Mouse (Mus musculus) left cerebral cortex, postnatal 10 days (tissue): ENCODE data around the gene Lrrc75b. TPM values are rescaled to one million over a fixed set of nuclear protein-coding genes. Genes with fewer than 3 reads are reported as not detected.
"Not testable (repeated sequence)": the region's sequence is repeated elsewhere in the genome, so short reads cannot be mapped to it uniquely, and the experiment has no call there.

Experiments
- DNase-seq, 2 experiments: peaks; one replicate each; pipeline ENCODE4 v3.0.0; 2021 to 2022; ENCODE audit warnings: low spot score in 2 of 2, mixed read lengths in 1 of 2; ENCODE audit errors: extremely low spot score in 1 of 2
- intact Hi-C: fragments of 180-260 bp; cut with DNase I; formaldehyde crosslinking; loops from one replicate; pipeline ENCODE4 v1.15.1; 2025
- total RNA-seq, 2 experiments: library from RNA; stranded (reverse); gene quantifications; 2 replicates each; pipeline ENCODE4 v1.2.3; 2021

Lrrc75b gene
- total RNA-seq, 2 experiments from 2014 or later = 21.3 to 27.5 TPM

DNA sequence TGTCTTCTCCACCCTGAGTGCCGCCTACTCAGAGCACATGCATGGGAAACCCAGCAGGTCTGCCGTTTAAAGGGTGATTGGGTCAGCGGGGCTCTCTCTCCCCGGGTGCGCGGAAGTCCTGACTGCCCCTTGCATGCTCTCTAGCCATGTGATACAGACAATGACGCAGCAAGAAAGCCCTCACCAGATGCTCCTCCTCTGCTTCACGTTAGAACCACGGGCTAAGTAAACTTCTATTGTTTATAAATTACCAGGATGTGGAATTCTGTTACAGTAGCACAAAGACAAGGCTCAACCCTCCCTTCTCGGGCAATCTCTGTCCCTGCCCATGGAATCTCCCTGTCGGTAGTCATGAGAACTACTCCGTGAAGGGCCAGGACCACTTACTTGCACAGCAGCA, 9.0 kb downstream of the Lrrc75b start:
- DNase-seq = no peak
- intact Hi-C loops = no loop called here

DNA sequence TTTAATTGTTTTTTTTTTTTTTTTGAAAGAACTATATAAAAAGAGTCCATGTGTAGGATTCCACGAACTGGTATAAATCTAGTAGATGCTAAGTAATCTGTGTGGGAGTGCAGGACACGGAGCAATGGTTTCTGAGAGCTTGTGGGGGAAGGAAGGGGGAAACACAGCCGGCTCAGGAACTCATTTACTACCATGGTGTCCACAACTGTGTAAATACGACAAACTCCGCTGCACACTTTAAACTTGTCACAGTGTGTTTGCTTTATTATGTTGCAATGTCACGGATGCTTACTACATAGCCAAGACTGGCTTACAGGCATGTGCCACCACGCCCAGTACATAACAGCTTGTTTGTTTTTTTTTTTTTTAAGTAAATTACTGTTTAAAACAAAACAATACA, 10.2 kb downstream of the Lrrc75b start:
- no peak for DNase-seq
- intact Hi-C loops = no loop called here

DNA sequence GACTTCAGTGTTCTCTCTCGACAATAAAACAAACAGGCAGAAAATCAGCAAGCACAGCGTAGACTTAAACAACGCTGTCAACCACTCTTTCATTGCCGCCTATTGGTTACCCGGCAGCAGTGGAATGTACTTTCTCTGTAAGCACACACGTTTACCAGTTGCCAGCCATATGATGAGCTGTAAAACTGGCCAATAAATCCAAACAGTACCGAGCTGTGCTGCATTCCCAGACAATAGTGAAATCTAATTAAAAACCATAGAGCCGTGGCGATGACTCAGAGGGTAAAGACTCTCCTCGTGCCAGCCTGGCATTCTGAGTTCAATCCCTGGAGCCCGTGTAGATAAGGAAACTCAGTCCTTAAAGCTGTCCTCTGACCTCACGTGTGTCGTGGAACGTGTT, 11.6 kb downstream of the Lrrc75b start:
- no peak for DNase-seq
- intact Hi-C loops = no loop called here

DNA sequence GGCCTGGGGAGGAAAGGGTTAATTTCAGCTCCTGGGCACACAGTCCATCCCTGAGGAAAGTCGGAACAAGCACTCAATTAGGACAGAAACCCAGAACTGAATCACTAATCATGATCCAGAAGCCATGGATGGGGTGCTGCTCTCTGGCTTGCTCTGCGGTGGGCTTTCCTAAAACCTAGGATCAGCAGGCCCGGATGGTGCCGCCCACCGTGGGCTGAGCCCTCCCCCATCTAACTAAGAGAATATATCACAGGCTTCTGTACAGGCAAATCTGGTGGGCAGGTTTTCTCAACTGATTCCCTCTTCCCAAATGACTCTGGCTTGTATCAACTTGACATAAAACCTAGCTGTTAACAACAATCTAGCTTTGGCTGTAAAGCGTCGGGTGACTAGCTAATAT, 12.2 kb downstream of the Lrrc75b start:
- intact Hi-C loops = no loop called here
- DNase-seq = no peak

DNA sequence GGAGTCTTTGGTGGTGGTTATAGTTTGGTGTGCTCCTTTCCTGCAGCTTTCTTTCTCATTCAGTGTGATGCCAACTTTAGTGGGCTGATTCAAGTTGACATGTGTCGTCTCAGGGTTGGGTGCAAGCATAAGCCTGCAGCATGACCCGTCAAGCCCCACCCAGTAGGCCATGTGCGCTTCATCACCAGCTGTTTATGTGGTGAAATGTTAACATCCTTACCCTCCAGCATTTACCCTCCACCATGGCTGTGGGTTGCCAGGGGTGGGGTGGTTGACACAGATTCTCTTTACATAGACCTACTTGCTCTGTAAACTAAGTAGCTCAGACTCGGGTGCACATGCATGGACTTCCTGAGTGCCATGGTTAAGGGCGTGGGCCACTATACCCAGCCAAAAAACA, 24.0 kb downstream of the Lrrc75b start:
- intact Hi-C loops = no loop called here
- no peak for DNase-seq

DNA sequence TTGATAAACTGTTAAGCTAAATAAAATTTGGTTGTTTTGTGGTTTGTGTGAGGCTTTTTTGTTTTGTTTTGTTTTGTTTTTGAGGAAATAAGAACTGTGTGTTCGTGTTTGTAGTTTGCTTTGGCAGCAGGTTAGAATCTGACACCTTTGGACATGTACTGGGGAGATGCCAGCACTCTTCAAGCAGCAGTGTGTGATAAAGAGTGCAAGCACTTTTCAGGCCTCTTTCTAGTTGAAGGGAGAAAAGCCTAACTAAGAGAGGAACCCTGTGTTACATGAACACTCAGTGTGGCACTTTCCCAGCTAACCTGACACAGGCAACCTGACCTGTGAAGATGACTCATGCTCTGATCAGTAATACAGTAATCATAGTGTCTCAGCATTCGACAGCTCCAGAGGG, 24.7 kb downstream of the Lrrc75b start:
- DNase-seq = no peak
- intact Hi-C loops = no loop called here

DNA sequence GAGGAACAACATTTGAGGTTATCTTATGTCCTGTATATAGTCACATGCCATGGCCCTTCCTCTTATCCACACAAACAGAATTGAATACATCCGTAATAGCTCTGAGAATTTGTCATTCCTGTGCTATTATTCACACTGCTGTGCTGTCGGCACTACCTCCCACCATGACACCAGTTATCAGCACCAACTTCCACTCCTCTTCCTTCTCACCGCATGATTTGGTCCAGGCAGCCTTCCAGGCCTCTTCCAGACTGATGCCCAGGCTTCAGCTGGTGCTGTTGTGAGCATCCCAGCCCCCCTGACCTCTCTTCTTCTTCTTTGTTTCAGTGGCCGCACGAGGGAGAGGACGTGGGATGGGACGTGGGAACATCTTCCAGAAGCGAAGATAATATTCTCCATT, 25.2 kb downstream of the Lrrc75b start:
- intact Hi-C loops = no loop called here

DNA sequence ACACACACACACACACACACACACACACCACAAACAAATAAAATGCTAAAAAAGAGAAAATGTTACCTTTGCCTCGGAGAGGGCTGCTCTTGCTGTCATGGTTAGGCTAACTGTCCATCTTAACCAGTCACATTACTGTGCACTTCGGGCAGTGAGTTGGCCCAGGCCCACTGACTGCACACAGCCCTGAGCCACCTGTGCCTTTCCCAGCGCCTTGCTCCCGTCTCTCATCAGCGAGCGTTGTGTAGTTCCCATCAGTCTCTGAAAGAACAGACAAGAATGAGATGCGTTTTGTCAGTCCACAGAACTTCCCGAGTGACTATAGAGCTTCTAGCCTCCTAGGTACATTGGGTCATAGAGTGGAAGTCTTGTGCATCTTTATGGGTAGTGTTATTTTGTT, 25.9 kb downstream of the Lrrc75b start:
- intact Hi-C loops = no loop called here
- no peak for DNase-seq

More for the DNA sequence above, 25.2 kb downstream of the Lrrc75b start:
- DNase-seq = no peak

DNA sequence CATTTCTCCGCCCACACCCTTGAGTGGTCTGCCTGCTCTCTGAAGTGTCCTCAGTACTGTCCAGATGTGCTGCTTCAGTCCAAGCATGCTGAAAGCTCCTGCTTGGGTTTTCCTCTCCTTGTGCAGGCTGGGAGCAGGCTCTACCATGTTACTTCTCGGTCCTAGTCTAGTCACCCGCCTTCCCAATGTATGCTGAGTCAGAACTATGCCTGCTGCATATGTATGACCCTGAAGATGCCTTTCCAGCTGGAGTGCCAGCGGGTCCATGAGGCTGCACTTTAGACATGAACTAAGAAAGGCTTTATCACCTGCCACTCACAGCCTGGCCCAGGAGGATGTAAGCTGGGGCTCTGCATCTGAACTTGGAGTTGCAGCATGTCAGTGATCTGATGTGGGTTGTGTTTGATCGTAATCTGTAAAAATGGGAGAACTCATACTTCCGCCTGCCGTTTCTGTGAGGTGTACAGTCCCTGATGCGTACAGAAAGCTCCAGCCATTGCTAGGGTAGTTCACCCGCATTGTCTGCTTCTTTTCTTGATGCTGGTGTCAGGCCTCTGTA, 28.5 kb downstream of the Lrrc75b start:
- intact Hi-C loops = no loop called here
- DNase-seq = no peak

DNA sequence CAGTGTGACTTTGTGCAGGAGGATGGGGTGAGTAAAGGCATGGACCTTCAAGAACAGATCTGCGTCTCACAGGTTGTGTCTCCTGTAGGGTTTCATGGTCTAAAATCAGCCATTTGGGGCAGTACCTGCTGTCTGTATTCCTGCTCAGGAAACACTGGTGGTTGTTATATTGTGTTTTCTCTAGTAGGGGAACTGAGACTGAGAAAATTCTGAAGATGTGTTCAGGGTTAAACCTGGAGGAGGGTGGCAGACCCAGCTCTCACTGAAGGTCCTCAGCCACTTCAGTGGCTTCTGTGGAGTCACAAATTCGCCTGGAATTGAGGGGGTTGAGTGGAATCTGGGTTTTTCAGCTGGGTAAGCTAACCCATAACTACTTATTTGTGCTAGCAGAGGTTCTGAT, 29.8 kb downstream of the Lrrc75b start:
- intact Hi-C loops = no loop called here
- DNase-seq = no peak

DNA sequence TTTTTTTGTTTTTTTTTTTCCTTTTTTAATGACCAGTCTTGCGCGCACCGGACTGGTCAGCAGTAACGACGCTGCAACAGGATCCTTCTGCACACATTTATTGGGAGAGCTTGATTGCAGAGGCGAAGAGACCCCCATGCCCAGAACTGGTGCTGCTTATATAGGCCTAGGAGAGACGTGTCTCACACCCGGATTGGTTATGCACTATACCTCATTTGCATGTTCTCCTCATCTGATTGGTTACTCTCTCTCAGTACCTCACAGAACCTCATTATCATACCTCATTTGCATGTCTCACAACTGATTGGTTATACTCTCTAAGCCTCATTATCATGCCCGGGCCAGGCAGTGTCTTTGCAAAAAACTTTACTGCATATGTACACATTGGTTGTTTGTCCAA, 34.7 kb downstream of the Lrrc75b start:
- intact Hi-C loops, DNase-seq: not testable (repeated sequence)

DNA sequence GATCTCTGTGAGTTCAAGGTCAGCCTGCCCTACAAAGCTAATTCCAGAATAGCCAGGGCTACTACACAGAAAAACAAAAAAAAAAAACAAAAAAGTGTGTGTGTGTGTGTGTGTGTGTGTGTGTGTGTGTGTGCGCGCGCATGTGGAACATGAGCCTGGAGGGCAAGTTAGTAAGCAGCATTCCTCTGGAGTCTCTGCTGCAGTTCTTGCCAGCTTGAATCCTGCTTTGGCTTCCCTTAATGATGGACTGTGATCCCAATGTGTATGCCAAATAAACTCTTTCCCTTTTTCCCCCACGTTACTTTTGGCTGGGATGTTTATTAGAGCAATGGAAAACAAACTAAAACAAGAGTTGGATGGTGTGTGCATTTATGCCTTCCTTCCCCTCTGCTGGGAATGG, 38.5 kb downstream of the Lrrc75b start:
- intact Hi-C loops = no loop called here

DNA sequence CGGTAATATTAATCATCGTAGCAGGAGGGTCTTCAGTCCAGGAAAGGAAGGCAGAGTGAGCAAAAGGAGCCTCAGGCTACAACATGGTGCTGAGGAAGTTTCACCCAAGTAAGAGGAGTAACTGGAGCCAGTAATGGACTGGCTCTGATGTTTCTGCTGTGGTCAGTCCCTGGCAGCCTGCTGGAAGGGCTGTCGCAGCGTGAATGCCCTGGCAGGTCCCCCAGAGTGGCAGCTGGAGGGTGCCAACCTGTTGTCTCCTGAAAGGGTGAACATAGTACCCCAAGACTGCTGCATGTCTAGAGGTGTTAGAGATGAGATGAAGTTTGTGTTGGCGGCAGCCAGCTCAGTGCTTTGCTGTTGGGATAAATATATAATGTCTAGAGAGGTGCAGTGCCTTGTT, 39.5 kb downstream of the Lrrc75b start:
- intact Hi-C loops = no loop called here

More for the DNA sequence above, 38.5 kb downstream of the Lrrc75b start:
- DNase-seq = no peak

DNA sequence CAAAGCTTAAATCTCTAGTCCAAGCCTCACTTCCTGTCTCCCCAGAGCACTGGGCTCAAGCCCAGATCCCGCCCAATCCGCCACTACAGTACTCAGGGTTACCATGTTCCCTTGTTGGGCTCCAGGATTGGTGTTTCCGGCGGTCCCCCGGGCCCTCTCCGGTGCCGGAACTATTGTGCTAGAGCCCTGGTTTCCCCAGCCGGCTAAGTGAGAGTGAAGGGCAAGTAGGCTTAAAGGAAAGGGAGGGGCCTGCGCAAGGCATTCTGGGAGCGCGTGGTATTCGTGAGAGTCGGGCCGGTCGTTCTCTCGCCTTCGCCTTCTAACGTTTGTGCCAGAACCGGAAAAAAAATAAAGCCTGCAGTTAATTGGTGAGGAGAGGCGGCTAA, 42.4 kb downstream of the Lrrc75b start, which contains the start of gene Gucd1:
TSS of gene Gucd1 (minus strand) at position 215 of the 386 bp plus-strand sequence.
- intact Hi-C loops = no loop called here
- peak; percentile 97 to 98 for DNase-seq

More for the DNA sequence above, 39.5 kb downstream of the Lrrc75b start:
- DNase-seq = no peak

DNA sequence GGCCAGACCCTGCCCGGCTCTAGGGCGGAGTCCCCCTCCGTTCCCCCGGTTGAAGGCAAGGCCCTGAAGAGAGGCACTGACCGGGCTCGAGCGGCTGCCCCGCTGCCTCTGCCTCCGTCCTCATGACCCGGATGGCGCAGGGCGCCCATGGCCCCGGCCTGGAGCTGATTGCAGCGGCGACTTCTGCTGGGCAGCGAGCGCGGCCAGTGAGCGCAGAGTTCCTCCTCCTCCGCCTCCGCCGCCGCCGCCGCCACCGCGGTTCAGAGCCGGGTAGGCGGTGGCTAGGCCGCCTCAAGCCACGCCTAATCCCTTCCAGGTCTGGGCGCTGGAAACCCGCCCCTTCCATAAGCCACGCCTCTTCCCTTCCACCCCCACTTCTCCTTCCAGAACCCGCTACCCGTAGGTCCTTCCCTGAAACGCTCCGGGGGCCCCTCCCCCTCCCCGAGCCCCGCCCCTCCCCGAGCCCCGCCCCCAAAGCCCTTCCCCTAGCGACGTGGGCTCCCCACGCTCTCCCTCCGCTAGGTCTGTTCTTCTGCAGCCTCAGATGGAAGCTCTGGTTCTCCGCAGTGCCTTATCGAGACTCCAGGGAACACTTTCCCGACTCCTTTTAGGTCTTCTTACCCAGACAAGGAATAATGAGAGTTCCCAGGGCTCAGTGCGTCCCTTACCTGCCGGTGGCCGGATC, 42.9 kb downstream of the Lrrc75b start, which contains the start of gene Snrpd3:
TSS of gene Snrpd3 (plus strand) at position 479 of the 685 bp plus-strand sequence.
- intact Hi-C loops = no loop called here
- DNase-seq = peak; percentile 91 to 96

DNA sequence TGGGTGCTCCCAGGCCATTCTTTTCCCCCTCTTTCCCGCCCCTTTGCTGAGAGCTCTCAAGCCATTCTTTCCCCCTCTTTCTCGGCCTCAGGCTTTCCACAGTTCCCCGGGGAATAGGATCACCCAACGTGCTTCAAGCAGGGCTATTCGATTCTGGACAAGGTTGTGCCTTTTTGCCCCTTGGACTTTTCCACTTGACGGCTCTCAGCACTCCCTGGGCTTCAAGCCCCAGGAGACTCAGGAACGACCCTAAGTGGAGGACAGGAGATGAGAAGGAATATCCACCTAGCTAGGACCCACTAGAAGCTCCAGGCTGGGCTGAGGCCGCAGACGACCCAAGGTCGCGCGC, 43.4 kb downstream of the Lrrc75b start:
- no peak for DNase-seq
- intact Hi-C loops = no loop called here

DNA sequence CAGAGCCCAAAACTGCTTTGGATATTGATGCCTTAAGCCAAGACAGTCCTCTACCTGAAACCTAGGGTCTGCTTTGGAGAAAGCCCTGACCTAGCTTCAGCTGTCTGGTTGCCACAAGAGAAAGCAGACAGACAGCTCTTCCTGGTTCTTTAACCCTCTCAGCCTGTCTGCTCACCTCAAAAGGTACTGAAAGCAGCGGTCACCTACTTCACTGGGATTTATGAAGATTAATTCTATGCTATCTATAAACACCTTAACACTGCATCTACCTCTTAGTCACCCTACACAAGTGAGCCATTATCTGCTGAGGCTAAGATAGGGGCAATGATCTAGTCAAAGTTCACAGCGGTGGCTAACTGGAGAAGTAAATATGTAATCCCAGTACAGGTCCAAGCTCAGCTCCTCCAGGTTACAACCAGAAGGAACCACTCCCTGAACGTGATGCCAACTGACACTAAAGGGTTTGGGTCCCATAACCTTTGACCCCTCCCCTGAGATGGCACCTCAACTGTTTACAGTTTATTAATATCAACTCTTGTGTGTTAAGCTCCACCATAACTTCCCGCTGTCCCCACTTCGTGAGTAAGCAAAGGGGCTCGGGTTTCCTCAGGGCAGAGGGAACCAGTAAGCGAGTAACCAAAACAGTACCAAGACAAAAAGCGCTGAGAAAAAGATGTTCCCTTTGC, 43.9 kb downstream of the Lrrc75b start:
- no peak for DNase-seq
- intact Hi-C loops = no loop called here

DNA sequence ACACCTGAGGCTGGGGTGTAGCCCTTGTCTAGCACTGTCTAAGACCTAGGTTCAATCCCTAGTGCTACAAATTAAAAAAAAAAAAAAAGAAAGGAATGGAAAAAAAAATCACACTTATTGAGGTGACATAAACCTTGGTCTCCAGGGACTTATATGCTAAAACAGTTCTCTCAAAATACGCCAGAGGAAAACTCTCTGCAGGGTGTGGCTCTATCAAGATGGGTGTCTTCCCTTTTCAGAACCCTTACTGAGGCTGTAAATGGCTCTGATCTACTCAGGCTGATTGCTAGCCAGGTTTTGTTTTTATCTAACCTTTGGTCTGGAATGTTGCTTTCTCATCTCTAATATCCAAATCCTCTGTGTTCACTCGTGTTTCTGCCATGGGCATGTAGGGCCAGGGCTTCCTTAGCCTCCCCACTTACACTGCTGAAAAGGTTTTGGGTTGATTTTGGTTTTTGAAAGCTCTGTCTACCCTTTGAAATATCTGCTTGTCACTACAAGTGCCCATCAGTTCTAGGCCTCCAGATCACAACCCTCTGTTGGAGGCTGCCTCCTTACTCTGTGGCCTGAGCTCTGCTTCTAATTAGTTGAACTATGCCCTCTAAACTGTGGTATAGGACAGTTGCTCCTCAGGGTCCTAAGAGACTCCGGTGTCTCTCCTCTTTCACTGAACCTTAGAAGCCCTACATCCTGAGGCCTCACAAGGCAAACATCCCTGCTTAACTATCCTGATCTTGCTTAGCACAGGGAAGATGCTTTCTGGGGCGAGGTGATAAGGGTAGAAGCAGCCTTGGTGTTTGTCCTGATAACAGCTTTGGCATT, 44.7 kb downstream of the Lrrc75b start:
- DNase-seq = no peak
- intact Hi-C loops = no loop called here

DNA sequence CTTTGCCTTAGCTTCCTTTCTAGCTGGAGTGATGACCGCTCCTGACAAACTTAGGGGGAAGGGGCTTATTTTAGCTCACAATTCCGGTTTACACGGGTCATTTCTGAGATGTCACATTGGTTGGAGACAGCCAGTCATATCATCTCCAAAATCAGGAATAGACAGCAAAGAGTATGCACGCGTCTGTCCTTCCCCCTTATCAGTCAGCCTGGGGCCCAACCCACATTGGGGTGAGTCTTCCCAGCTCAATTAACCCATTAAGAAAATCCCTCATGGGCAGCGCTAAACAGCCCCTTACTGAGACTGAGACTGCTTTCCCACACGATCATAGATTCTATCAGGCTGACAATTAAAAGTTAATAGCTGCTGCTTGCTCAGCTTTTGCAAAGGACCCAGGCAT, 45.8 kb downstream of the Lrrc75b start:
- no peak for DNase-seq
- intact Hi-C loops = no loop called here
